Mouse (Mus musculus): ENCODE data around the gene Lyl1.

- TF ChIP-seq CTCF (conservative IDR thresholded peaks at IDR 0.05; ENCODE audit: low read length) (no peak), POU5F1 (IDR thresholded peaks at IDR 0.05; ENCODE audit: borderline replicate concordance, low read length) (no peak), NANOG (IDR thresholded peaks at IDR 0.05; ENCODE audit: borderline replicate concordance, low read length) (no peak)
Observed at GRCm38 (mm10) chr8:84743054-84743415, 41.8 kb downstream of the Lyl1 start.

Data from E14TG2a.4 (cell line).